19 mouse cellular contexts compared by ENCODE assay signal in genomic region chr13:57793643-57794240, GRCm38 (mm10).
DNase-seq lines count a peak whose midpoint lies in the region; ATAC-seq lines count a peak whose summit lies in the region.
"Had no signal": no experiment of that assay in that cellular context is flagged by ENCODE, and none has a peak within 500 bp of the region (broad histone marks: within the 10 kb centered on the region; RNA-seq: fewer than 3 reads in every experiment).

No protein-coding gene starts in this region.

- H3K36me3 ChIP-seq in lung, embryonic 15.5 days, result no peaks in the 10 kb centered on the region
- H3K36me3 ChIP-seq: embryonic facial prominence, embryonic 15.5 days; forebrain, embryonic 10.5 days; liver, embryonic 12.5 days had no signal

- H3K9me3 ChIP-seq in lung, embryonic 15.5 days, result no peaks in the 10 kb centered on the region
- H3K9me3 ChIP-seq: embryonic facial prominence, embryonic 15.5 days; forebrain, embryonic 10.5 days; liver, embryonic 12.5 days had no signal

- H3K4me2 ChIP-seq in lung, embryonic 15.5 days, result no peak overlapping the region
- H3K4me2 ChIP-seq: embryonic facial prominence, embryonic 15.5 days; liver, embryonic 12.5 days had no signal

- H3K9ac ChIP-seq in lung, embryonic 15.5 days, result no peak overlapping the region
- H3K9ac ChIP-seq: embryonic facial prominence, embryonic 15.5 days; liver, embryonic 12.5 days had no signal

- WGBS in lung, embryonic 15.5 days, result 47% methylated on average over 12 of the region's 12 CpGs

- no peak overlapping the region for H3K4me3 ChIP-seq in lung, embryonic 15.5 days
- H3K4me3 ChIP-seq: embryonic facial prominence, embryonic 15.5 days; forebrain, embryonic 10.5 days; liver, embryonic 12.5 days; myocyte had no signal

- H3K4me1 ChIP-seq in lung, embryonic 15.5 days, result peaks cover 8% of the 10 kb centered on the region; the same call in 1 of the 2 replicates
- H3K4me1 ChIP-seq: embryonic facial prominence, embryonic 15.5 days had no signal

- peak; percentile 64; the same call in 1 of the 2 replicates for ATAC-seq in lung, embryonic 15.5 days (ENCODE audit: borderline replicate concordance, extremely low read depth, low FRiP score, low TSS enrichment)
- ATAC-seq: activated CD4-positive, CD25-positive, alpha-beta regulatory T cell, adult 4 months; hindbrain, embryonic 16.5 days; liver, embryonic 12.5 days; Patski had no signal

- H3K27me3 ChIP-seq in lung, embryonic 15.5 days, result no peaks in the 10 kb centered on the region; the same call in 1 of the 2 replicates
- H3K27me3 ChIP-seq: embryonic facial prominence, embryonic 15.5 days; liver, embryonic 12.5 days had no signal

- no peak overlapping the region for H3K27ac ChIP-seq in lung, embryonic 15.5 days
- H3K27ac ChIP-seq: embryonic facial prominence, embryonic 15.5 days; forebrain, embryonic 10.5 days; liver, embryonic 12.5 days had no signal

- intact Hi-C loops in left cerebral cortex, postnatal 4 days (cut with DNase I), result no loop called here
- intact Hi-C loops in left cerebral cortex, postnatal 36 days (cut with DNase I), result no loop called here

- peak; percentile 72 for DNase-seq in cerebellum, adult 9-10 months
- DNase-seq in cerebellum, adult 11-12 months, result no peak
- peak; percentile 60 for DNase-seq in left cerebral cortex, postnatal 4 days
- no peak for DNase-seq in left cerebral cortex, postnatal 36 days (ENCODE audit: low spot score in 2 of 2)
- DNase-seq in layer of hippocampus, adult 9-10 months (ENCODE audit: low spot score), result no peak
- no peak for DNase-seq in B cell, adult 2 months
- DNase-seq: embryo, embryonic 11 days; gastrocnemius, postnatal 25 days; kidney, adult 18-20 months; midbrain, embryonic 14.5 days; right cerebral cortex, adult 18-20 months had no signal

Comparison
In these comparisons a context has a peak if more than half of its experiments do, and no peak if none do; other contexts are left out.
1. DNase-seq: peak in cerebellum, adult 9-10 months (single experiment) and left cerebral cortex, postnatal 4 days (single experiment); none in cerebellum, adult 11-12 months (single experiment), left cerebral cortex, postnatal 36 days (0 of 2), layer of hippocampus, adult 9-10 months (single experiment) and B cell, adult 2 months (0 of 2).